Mouse (Mus musculus) spleen, postnatal 4 days (tissue): Measurements from ENCODE around the gene Serpinb2.

Experiments used
- DNase-seq, 2 experiments: peaks; one replicate each; pipeline ENCODE4 v3.0.0; 2022; ENCODE audit warnings: low spot score in 2 of 2

The Serpinb2 gene

GRCm38 (mm10) chr1:107511252-107511651 lies at the start of gene Serpinb2:
Gene Serpinb2 (plus strand): TSS chr1:107511423.
- DNase-seq: no peak

- no peak for DNase-seq
Observed at GRCm38 (mm10) chr1:107479909-107480308, 31.3 kb upstream of the Serpinb2 start.

- DNase-seq: peak; percentile 49 to 80
Observed at GRCm38 (mm10) chr1:107481452-107481851, 29.8 kb upstream of the Serpinb2 start.

GRCm38 (mm10) chr1:107489577-107489976 lies 21.6 kb upstream of the Serpinb2 start:
- no peak for DNase-seq

GRCm38 (mm10) chr1:107496789-107497188 lies 14.4 kb upstream of the Serpinb2 start:
- peak in 1 of 2 experiments; percentile 18 for DNase-seq

- no peak for DNase-seq
Observed at GRCm38 (mm10) chr1:107502025-107502424, 9.2 kb upstream of the Serpinb2 start.

GRCm38 (mm10) chr1:107503294-107503693 lies 7.9 kb upstream of the Serpinb2 start:
- DNase-seq: no peak

GRCm38 (mm10) chr1:107505898-107506562 lies 5.2 kb upstream of the Serpinb2 start:
- DNase-seq: no peak

- no peak for DNase-seq
Observed at GRCm38 (mm10) chr1:107512194-107513138, 1.2 kb downstream of the Serpinb2 start.

- DNase-seq: no peak
Observed at GRCm38 (mm10) chr1:107513530-107513929, 2.3 kb downstream of the Serpinb2 start.

GRCm38 (mm10) chr1:107515839-107516498 lies 4.7 kb downstream of the Serpinb2 start:
- no peak for DNase-seq

- no peak for DNase-seq
Observed at GRCm38 (mm10) chr1:107525592-107525991, 14.4 kb downstream of the Serpinb2 start.

GRCm38 (mm10) chr1:107528325-107529078 lies 17.3 kb downstream of the Serpinb2 start:
- DNase-seq: no peak

GRCm38 (mm10) chr1:107529365-107530052 lies 18.3 kb downstream of the Serpinb2 start:
- no peak for DNase-seq

GRCm38 (mm10) chr1:107533736-107534135 lies 22.5 kb downstream of the Serpinb2 start:
- DNase-seq: no peak

- DNase-seq: no peak
Observed at GRCm38 (mm10) chr1:107537435-107537834, 26.2 kb downstream of the Serpinb2 start.

GRCm38 (mm10) chr1:107559494-107559893 lies 48.3 kb downstream of the Serpinb2 start:
- no peak for DNase-seq

- no peak for DNase-seq
Observed at GRCm38 (mm10) chr1:107562110-107562509, 50.9 kb downstream of the Serpinb2 start.

- no peak for DNase-seq
Observed at GRCm38 (mm10) chr1:107565644-107566043, 54.4 kb downstream of the Serpinb2 start.

- DNase-seq: no peak
Observed at GRCm38 (mm10) chr1:107576094-107576493, 64.9 kb downstream of the Serpinb2 start.

- DNase-seq: no peak
Observed at GRCm38 (mm10) chr1:107577514-107577913, 66.3 kb downstream of the Serpinb2 start.
